Mouse (Mus musculus): ENCODE data around the gene Hpca.
A peak's percentile ranks its signal among the peaks of the same experiment; 100 is the strongest.

Gene Hpca

DNA sequence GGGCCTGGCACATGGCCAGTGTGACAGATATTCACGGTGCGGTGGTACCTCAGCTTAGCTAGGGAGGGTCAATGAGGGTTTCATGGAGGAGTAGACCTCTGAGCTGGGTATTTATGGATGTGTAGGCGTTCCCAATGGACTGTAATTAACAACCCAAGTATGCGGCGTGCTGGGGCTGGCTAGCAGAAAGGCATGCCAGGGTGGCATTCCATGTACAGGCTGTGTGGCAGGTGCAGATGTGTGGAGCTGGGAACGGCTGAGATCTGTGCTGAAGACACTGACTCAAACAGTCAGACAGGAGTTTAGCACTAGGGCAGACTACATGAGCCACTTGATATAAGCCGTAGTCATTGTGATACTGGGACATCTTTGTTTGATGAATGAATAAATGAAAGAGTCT, 13.2 kb downstream of the Hpca start:
- DNase-seq (ENCODE audit: low spot score): no peak

DNA sequence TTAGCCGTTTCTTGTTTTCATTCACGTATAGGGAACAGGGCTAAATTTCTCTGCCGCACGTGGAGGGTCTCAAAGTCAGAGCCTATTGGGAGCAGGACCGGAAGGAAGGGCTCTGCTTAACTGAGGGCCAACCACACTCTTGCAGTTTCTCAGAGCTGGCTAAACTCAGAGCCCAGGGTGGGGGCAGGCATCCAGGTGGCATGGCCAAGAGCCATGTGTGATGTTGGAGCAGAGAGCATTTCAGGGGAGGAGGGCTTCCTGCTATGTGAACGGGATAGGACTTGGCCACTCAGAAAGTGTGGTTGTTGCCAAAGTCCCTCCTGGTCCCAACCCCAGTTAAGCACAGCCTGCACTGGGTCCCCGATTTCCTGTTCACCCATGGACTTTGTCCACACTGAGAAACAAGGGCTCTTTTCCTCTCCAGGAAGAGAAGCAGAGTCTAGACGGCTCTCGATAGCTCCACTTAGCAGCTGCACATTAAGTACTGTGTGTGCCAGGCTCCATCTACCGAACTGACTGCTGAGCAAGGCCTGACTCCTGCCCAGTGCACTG, 14.4 kb downstream of the Hpca start:
- DNase-seq (ENCODE audit: low spot score): no peak

DNA sequence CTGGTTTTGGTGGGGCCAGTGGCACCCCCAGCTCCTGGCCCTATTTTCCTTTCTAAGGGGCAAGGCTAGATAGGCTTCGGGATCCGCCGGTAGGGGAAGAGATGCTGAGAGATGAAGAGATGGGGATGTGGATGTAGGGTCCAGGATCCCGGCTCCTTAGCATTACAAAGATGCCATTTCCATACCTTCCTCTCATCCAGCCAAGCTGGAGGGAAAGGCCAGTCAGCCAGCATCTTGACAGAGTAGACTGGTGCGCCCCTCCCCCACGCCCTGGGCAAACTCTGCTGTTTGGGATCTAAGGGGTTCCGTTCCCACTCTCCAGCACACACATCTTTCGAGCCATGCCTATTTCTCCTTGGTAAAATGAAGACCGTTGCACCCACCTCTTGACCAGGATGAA, 15.8 kb downstream of the Hpca start:
- DNase-seq (ENCODE audit: low spot score): no peak

DNA sequence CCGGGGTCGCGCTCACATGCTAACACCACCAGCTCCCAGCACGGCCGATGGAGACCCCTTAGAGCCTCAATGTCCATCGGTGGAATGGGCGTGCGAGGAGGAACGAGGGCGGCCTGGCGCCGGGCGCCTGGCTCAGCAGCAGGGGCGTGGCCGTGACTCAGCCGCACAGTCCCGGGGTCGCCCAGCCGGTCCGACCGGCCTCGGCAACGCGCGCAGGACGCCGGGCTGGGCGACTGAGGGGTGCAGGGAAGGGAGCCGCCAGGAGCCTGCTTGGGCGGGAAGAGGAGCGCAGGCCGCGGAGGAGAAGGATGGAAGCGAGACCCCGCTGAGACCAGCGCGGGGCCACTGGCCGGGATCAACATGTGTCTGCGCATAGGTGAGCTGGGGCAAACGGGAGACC, 16.5 kb downstream of the Hpca start, which contains the start of gene Tmem54:
Gene Tmem54, plus strand, starts transcription at position 193 of the 400 bp plus-strand sequence.
- no peak for DNase-seq (ENCODE audit: low spot score)

DNA sequence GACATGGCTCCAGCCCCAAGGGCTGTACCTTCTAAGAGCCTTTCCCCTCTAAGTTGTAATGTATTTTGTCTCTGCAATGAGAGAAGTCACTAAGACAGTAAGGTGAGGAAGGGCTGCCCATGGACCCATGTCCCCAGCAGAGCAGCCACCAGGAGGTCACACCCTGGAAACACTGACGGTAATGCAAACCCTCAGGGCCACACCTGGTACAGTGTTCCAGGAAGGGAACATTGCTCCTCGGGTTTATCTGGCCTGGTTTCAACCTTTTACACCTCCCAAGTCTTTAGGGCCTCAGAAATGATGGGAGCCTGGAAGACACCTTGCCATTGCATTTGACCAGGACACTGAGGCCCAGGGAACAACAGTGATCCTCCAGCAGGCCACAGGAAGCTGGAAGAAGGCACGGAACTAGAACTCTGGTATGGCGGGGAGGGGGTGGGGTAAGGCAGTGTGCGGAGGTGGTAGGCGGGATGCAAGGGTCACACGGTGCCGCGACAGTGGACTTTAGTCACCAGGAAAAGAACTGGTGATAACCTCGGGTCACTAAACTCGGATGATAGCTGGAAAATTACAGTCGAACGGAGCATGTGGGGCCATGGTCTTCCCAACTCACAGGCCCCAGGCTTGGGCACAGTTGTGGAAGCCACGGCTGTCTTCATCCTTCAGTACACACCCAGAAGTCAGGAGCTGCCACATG, 19.6 kb downstream of the Hpca start:
- DNase-seq (ENCODE audit: low spot score): no peak

DNA sequence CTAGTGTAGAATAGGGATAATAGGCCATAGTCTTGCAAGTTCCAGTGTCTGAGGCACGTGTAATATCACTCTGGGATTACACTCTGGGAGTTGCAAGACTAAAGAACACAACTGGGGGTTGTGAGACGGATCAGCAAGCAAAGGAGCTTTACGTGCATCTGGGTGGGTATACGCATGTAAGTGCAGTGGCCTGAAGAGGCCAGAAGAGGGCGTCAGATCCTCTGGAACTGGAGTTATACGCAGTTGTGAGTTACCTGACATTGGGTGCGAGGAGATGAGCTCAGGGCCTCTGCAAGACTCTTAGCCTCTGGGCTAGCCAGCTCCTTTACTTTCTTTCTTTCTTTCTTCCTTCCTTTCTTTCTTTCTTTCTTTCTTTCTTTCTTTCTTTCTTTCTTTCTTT, 24.8 kb downstream of the Hpca start:
- DNase-seq (ENCODE audit: low spot score): no peak

DNA sequence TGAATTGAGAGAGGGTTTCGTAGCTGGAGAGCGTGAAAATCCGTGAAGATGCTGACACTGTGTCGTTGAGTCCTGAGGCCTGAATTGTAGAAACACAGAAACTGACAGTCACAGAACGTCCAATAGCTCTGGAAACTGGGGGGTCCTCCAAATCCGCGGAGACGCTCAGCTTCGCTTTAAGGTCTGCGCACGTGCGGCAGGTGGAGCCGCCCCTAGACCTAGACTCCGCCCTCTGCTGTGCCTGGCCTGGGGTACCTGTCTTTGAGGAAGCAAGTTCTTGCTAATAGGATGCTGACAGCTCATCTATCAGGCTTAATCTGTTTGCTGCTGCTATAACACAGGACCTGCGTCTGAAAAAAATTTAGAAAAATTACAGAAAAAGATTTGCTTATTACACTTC, 26.6 kb downstream of the Hpca start:
- DNase-seq (ENCODE audit: low spot score): no peak

DNA sequence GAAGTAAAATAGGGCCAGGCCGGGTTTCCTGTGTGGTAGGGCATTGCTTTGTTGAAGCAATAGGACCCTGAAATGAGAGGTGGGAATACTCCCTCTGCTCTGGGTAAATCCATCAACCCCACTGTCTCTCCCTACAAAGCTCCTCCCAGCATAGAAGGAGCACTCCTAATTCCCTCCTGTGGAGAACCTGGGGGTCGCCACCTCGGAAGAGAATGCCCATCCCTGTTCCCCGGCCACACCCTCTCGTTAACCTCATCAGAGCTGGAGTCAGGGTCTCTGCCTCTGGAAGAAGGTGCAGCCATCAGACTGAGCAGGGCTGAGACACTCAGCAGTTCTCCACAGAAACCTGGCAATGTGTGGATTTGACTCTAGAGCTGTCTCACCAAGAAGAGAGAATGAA, 34.0 kb downstream of the Hpca start:
- no peak for DNase-seq (ENCODE audit: low spot score)

DNA sequence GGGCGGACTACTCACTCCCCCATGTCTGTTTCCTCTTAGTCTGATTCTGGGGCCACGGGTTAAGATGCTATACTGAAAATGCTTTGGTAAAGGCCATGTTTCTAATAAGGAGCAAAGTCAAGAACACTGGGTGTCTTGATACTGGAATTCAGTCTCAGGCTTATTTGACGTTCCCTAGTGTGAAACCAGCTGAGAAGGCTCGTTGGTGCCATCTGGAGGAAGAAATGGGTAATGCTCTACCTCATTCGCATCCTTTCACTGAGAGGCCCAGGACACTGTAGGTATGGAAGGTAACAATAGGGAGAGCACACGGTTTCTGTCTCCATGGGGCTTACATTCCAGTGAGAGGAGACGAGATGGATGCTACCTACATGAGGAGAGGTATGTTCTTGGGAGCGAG, 35.8 kb downstream of the Hpca start:
- peak; percentile 55 for DNase-seq (ENCODE audit: low spot score)

DNA sequence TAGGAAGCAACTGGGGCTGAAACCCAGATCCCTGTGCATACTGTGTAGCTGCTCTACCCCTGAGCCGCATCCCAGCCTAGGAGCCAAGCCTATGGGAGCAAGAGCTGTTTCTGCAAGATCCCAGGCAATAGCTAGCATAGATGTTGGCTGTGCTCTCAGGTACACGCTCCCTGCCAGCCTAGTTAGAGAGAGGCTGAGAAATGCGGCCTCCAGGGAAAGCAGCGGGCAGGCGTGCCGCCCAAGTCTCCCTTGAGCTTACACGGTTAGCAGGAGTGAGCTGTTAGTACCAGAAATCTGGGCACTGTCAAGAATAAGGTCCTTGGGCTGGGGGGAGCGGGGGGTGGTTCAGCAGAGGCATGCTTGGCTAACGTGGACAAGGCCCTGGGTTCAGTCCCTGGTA, 36.9 kb downstream of the Hpca start:
- DNase-seq (ENCODE audit: low spot score): no peak

DNA sequence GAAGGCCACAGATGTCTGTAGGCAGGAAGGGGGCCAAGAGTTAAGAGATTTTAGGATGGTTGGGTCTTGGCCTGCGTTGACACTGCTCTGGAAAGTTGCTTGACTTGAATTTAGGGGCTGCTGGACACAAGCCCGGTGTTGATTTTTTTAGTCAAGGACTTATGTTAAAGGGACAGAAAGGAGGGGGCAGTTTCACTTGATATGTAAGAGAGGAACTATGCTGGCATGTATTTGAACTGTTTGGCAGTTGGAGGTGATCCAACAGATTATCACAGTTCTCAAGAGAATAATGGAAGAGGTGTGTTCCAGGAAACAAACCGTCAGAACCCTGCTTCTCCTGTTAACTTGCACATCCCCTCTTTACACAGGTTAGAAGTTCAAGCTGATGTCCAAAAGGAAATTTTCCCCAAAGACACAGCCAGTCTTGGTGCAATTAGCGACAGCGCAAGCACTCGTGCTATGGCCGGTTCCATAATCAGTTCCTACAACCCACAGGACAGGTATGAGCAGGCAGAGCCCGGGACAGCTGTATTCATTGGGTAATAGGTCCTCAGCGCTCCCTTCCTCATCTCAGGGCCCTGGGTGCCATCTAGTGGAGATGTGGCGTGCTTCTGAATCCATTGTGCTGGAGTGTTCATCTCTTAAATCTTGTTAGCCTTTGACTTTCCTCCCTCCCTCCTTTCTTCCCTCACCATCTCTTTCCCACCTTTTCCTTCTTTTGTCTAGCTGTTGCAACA, 39.3 kb downstream of the Hpca start:
- peak; percentile 49 for DNase-seq (ENCODE audit: low spot score)

DNA sequence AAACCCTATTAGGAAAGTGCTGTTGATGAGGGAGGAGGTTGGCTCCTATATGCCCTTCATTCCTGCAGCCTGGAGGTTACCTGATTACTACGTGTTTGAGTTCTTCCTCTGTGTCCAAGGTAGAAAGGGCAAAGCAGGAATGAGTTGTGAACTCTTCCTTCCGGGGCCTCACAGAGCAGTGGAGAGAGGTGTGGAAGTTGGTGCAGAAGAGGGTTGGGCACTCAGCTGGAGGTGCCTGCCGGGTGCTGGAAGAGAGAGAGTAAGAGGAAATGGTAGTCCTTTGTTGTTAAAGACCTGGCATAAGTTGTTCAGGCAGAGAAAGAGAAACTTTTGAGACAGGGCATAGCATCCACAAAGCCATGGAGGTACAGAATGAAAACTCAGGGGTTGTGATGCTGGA, 39.9 kb downstream of the Hpca start:
- DNase-seq (ENCODE audit: low spot score): no peak

DNA sequence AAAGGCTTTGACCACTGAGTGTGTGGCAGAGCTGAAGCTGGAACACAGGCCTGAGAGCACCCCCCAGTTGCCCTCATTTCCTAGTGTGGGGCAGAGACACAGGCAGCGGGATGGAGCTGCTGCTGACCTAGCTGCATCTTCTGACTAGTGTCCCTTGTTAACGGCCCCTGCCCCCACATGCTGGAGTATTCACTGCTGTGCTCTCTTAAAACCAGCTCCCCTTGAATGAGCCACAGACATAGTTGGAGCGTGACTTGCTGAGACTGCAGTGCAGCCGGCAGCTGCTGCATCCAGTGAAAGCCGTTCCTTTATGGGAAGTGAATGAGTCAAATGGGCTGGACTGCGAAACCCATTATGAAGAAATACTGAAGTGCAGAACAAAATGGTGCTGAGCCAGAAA, 40.3 kb downstream of the Hpca start:
- DNase-seq (ENCODE audit: low spot score): no peak

DNA sequence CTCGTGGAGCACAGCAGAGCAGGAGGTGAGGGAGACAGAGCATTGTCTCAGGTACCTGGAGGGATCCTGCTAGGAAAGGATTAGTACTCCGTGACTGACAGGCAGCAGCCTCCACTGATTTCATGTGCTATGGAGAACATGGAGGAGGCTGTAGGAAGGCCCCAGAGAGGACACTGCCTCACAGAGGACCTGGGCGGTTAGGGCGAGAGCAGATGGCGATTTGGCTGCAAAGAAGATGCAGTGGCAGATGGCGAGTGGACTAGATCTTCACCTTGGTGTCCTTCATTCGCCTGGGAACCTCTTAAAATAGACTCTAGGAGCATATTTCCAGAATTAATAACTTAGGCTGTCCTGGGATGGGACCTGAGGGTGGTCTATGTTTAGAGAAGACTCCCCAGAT, 40.8 kb downstream of the Hpca start:
- DNase-seq (ENCODE audit: low spot score): no peak

DNA sequence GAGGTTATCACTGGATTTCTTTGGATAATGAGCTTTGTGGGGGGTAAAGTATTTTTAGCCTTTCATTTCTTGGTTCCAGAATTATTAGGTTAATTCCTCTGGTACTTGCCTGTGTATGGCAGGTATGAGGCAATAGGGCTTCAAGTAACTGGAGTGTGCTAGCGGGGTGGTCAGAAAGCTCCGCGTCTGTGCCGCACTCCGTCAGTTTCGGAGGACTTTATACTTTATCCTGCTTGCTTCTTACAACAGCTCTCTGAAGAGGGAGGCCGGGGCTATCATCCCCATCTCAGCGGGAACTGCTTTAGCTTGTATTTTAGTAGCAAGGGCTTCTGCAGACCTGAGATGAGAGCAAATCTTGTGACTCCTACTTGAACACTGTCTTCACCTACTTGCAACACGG, 42.7 kb downstream of the Hpca start:
- DNase-seq (ENCODE audit: low spot score): no peak

DNA sequence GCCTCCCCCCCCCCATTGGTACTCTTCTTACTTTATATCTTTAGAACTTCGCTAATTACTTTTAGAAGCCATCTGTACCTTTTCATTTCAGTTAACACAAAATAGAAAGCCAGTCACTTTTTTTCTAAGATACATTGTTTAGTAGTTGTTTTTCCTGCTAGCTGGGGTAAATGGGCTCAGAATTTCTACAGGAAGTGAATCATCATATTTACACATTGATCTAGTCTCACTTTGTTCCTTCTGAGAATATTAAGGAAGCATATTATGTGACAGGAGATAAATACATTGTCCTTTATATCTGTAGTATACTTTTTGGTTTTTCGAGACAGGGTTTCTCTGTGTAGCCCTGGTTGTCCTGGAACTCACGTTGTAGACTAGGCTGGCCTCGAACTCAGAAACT, 53.0 kb downstream of the Hpca start:
- DNase-seq (ENCODE audit: low spot score): no peak

DNA sequence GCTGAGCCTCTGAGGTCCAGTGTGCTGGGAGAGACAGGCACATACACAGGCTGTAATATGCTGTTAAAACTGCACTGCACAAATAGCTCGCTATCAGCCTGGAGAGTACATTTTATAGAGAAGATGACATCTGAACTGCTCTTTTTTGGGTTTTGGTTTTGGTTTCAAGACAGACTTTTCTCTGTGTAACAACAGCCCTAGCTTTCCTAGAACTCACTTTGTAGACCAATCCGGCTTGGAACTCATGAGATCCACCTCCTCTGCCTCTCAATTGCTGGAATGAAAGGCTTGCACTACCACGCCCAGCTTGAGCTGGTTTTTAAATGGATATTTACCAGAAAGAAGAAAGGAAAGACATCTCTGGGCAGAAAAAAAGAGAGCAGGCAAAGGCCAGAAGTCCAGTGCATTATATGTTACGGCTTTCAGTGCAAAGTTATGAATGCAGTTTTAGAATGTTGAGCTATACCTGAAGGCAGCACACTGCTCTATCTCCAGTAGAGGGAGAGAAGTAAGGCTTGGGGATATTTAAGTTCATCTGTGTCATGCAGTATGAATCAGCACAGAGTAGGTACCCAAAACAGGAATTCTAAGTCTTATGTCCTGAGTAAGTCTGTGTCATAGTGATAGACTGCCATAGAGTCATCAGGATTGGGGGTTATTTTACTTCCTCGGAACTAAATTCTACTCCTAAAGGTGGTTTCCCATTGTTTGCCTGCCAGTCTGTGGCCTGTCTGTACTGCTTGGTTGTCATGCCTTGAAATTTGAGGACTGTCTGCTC, 54.0 kb downstream of the Hpca start:
- DNase-seq (ENCODE audit: low spot score): no peak

DNA sequence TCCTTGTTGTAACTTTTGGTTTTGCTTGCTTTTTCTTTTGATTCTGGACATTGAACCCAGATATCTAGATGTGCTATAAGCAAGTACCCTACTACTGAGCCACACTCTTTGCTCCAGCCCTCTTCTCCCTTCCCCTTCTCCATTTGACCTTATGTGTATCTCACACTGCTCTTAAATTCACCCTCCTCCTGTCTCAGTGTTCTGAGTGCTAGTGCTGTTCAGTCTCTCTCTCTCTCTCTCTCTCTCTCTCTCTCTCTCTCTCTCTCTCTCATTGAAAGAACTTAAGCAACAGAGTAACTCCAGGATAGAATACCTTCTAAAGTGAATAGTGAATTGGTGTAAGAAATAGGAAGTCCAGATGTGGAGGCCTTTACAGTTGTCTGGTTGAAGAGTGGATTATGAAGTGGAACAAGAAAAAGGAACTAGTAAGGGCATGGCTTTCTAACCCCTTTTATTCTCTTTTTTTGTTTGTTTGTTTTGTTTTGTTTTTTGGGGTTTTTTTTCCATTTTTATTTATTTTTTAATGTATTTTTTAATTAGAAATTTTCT, 56.1 kb downstream of the Hpca start:
- no peak for DNase-seq (ENCODE audit: low spot score)

DNA sequence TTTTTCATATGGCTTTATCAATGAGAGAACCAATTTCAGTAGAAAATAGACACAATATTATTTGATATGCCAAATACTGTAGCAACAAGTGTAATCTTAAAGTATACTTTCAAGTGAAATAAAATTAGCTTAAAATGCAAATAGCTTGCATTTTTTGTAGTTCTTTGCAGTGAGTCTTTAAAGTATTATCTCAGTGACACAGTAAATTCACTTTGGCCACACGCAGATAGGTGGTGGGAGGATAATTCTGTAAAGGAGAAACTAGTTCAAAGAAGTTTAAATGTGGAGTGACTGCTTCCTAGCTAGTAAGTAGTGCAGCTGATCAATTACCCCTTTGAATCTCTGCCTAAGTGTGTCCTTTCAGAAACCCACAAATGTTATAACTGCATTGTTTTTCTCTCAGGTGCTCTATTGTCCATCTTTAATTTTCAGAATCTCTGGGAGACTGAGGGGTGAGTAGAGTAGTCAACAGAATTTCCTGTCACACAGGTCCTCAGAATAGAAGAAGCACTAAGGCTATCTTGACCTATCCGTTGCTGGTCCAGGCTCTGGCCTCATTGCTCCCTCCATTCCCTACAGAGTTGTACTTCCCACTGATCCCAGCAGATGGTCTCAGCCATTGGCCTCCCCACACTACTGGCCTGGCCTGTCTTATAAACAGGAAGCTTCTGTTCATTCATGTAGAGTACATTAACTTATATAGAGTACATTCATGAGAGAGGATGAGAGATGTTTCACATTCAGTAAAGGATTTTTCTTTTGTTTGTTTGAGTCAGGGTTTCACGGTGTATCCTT, 59.4 kb downstream of the Hpca start:
- DNase-seq (ENCODE audit: low spot score): no peak
